Mouse (Mus musculus) brain, embryonic 14.5 days (tissue): ENCODE data around the gene Zfp747. TPM values are rescaled to one million over a fixed set of nuclear protein-coding genes. Genes with fewer than 3 reads are reported as not detected.
"Not testable (repeated sequence)": the region's sequence is repeated elsewhere in the genome, so short reads cannot be mapped to it uniquely, and the experiment has no call there.

Experiments used
- DNase-seq: peaks from one replicate; pipeline ENCODE4 v3.0.0-alpha.2; 2011; ENCODE audit warnings: low read depth
- CTCF ChIP-seq: fragments of 200-500 bp; IDR thresholded peaks from 2 replicates; pipeline ENCODE4 v1.5.1; 2012; ENCODE audit warnings: inconsistent platforms, mild to moderate bottlenecking, moderate library complexity, borderline replicate concordance; ENCODE audit not compliant: insufficient read depth, insufficient read length; ENCODE audit errors: extremely low read depth
- POLR2A ChIP-seq: fragments of 200-500 bp; IDR thresholded peaks from 2 replicates; pipeline ENCODE4 v1.6.1; 2012; ENCODE audit warnings: mild to moderate bottlenecking, inconsistent platforms, borderline replicate concordance; ENCODE audit not compliant: poor library complexity, insufficient read depth, insufficient read length, severe bottlenecking; ENCODE audit errors: extremely low read depth
- polyA plus RNA-seq: library from polyadenylated mRNA; depleted of rRNA; stranded (reverse); fragments of >200 nt; gene quantifications from 2 replicates; pipeline ENCODE4 v1.2.3, GENCODE M21; 2012

The Zfp747 gene
- polyA plus RNA-seq, 1 experiment: 7.8 TPM

DNA sequence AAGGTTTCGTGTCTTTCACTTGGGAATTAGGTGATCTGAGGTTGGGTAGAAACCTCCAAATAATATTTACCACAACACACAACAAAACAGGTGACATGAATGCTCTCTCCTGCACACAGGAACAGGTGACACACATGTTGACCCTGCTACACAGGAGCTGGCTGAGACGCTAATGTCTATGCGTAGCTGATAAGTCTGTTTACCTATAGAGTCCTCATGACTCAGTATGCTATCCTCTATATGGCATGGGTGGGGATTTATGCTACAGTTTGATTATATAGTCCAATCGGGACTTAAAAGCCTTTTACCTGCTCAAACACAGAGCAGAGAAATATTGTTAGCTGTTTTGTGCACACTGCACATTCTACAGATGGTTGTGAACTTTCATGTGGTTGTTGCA, 15.6 kb downstream of the Zfp747 start:
- TF ChIP-seq POLR2A: no peak
- no peak for TF ChIP-seq CTCF

DNA sequence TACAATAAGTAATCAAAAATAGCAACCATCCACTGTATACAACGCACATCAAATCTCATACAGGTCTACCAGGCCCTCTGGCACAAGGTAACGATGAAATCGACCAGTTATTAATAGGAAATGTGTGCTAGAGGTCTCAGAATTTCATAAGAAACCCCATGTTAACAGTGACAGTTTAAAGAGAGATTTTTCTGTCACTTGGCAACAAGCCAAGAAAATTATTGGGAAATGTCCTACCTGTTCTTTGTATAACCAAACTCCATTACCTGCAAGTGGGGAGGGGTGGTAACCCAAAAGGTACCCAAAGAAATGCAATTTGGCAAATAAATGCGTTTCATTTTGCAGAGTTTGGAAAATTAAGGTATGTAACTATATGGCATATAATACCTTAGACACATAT, 17.4 kb downstream of the Zfp747 start:
- TF ChIP-seq POLR2A (no peak), CTCF (no peak)
- no peak for DNase-seq

More for the DNA sequence above, 15.6 kb downstream of the Zfp747 start:
- DNase-seq: no peak

GRCm38 (mm10) chr7:127357871-127358270, 18.0 kb downstream of the Zfp747 start:
- TF ChIP-seq CTCF (no peak), POLR2A (no peak)
- no peak for DNase-seq

GRCm38 (mm10) chr7:127355796-127356195, 20.1 kb downstream of the Zfp747 start:
- DNase-seq: no peak
- no peak for TF ChIP-seq POLR2A
- no peak for TF ChIP-seq CTCF

- no peak for DNase-seq
- TF ChIP-seq POLR2A (no peak), CTCF (no peak)
Measured at GRCm38 (mm10) chr7:127351230-127352004, 24.4 kb downstream of the Zfp747 start.

- TF ChIP-seq CTCF (no peak), POLR2A (no peak)
- no peak for DNase-seq
Measured at GRCm38 (mm10) chr7:127346676-127347075, 29.2 kb downstream of the Zfp747 start.

GRCm38 (mm10) chr7:127345512-127346325, 30.1 kb downstream of the Zfp747 start, which contains the start of gene Zfp768:
Gene Zfp768, minus strand, starts transcription at chr7:127345589.
- TF ChIP-seq POLR2A (peak; percentile 62; the same call in 1 of the 2 replicates), CTCF (no peak)
- DNase-seq: peak; percentile 95

DNA sequence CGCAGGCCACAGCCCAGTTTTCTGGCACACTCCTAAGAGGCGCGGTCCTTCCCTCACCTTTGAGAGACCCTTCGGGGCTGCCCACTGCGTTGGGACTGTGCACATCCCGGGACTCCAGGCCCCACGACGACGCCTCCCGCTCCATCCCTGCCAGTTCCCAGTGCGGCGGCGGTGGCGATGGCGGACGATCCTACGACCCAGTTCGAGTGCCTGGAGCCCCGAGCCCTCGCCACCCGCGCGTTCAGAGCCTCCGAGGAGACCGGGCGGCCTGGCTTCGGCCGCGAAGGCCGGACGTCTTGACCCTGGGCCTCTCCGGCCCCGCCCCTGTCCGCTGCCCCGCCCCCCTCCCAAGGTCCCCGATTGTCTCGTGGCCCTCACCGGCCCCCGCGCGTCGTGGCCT, 30.8 kb downstream of the Zfp747 start:
- TF ChIP-seq POLR2A (no peak), CTCF (no peak)
- no peak for DNase-seq

- no peak for TF ChIP-seq POLR2A
- TF ChIP-seq CTCF: no peak
- DNase-seq: no peak
Measured at GRCm38 (mm10) chr7:127344371-127344770, 31.5 kb downstream of the Zfp747 start.

- no peak for DNase-seq
- TF ChIP-seq CTCF (no peak), POLR2A (no peak)
Measured at GRCm38 (mm10) chr7:127343351-127344019, 32.4 kb downstream of the Zfp747 start.

GRCm38 (mm10) chr7:127342888-127343287, 33.0 kb downstream of the Zfp747 start:
- TF ChIP-seq POLR2A (no peak), CTCF (no peak)

DNA sequence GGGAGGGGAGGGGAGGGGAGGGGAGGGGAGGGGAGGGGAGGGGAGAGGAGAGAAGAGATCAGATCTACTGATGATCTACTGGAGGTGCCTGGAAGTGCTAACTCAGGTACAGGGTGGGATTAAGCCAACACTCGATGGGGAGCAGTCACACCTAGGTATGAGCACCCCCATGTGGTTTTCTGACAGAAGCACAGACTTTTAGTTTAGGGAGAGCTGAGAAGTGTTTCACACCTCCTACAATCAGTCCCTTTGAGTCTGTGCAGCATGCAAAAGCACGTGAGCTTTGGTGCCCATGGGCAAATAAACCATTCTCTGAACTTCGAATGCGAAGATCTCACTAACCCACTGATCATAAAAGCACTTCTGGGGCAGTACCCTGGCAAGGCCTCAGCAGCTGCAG, 33.5 kb downstream of the Zfp747 start:
- DNase-seq: peak; percentile 15
- TF ChIP-seq POLR2A (no peak), CTCF (peak; percentile 23; the same call in 1 of the 2 replicates)

More at GRCm38 (mm10) chr7:127342888-127343287, 33.0 kb downstream of the Zfp747 start:
- no peak for DNase-seq

DNA sequence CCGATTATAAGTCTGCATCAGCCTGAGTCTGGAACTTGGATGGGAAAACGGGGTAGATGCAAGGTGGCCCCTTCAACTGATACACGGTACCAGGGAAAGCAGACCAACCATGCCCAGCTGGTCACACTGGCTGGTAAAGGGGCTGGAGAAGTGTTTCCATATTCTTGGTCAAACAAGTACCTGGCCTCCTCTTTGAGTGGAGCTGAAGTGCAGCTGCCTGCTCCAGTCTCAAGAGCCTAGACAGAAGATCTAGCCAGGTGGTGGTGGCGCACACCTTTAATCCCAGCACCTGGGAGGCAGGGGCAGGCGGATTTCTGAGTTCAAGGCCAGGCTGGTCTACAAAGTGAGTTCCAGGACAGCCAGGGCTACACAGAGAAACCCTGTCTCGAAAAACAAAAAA, 34.0 kb downstream of the Zfp747 start:
- not testable (repeated sequence) for DNase-seq
